Mouse (Mus musculus) hindbrain, embryonic 16.5 days (tissue): ENCODE data around the gene Pmm2. TPM values are rescaled to one million over a fixed set of nuclear protein-coding genes. Genes with fewer than 3 reads are reported as not detected.

Experiments used
- ATAC-seq: fragments of 200-750 bp; cut with Nextera tagmentation; 2 replicates; pipeline ENCODE4 v1.8.0; 2017; ENCODE audit warnings: moderate TSS enrichment, moderate library complexity
- H3K27ac ChIP-seq: fragments of 300-500 bp; sonication (generic); 2 replicates; pipeline ENCODE4 v1.5.1; 2014; ENCODE audit warnings: low read depth, mild to moderate bottlenecking, control low read depth, low read length, moderate library complexity
- H3K27me3 ChIP-seq: fragments of 300-500 bp; sonication (generic); replicated peaks from 2 replicates; pipeline ENCODE4 v1.6.1; 2014; ENCODE audit warnings: low read length; ENCODE audit not compliant: control insufficient read depth, insufficient read depth
- H3K36me3 ChIP-seq: fragments of 300-500 bp; sonication (generic); 2 replicates; pipeline ENCODE4 v1.6.1; 2014; ENCODE audit warnings: mild to moderate bottlenecking, low read length, moderate library complexity, mixed read lengths; ENCODE audit not compliant: control insufficient read depth, insufficient read depth
- H3K4me1 ChIP-seq: fragments of 300-500 bp; sonication (generic); 2 replicates; pipeline ENCODE4 v1.6.1; 2014; ENCODE audit warnings: low read depth, low read length; ENCODE audit not compliant: control insufficient read depth, insufficient read depth
- H3K4me2 ChIP-seq: fragments of 300-500 bp; sonication (generic); 2 replicates; pipeline ENCODE4 v1.6.1; 2014; ENCODE audit warnings: mild to moderate bottlenecking, low read length, control low read depth, moderate library complexity
- H3K4me3 ChIP-seq: fragments of 300-500 bp; sonication (generic); 2 replicates; pipeline ENCODE4 v1.5.1; 2014; ENCODE audit warnings: mild to moderate bottlenecking, low read length, control low read depth, moderate library complexity
- H3K9ac ChIP-seq: fragments of 300-500 bp; sonication (generic); 2 replicates; pipeline ENCODE4 v1.6.1; 2014; ENCODE audit warnings: low read depth, mild to moderate bottlenecking, control low read depth, low read length, moderate library complexity
- H3K9me3 ChIP-seq: fragments of 300-500 bp; sonication (generic); 2 replicates; pipeline ENCODE4 v1.6.1; 2014; ENCODE audit warnings: mild to moderate bottlenecking, low read length, moderate library complexity; ENCODE audit not compliant: control insufficient read depth
- WGBS: fragments of 180-500 bp; shearing (Covaris S2); extraction: QIAGEN DNeasy Blood & Tissue Kit; methylation state at CpG from one replicate; pipeline ENCODE4 v1.1.7; 2014; 5-methylcytosine and 5-hydroxymethylcytosine counted together
- polyA plus RNA-seq: library from polyadenylated mRNA; unstranded; fragments of >200 nt; fragmentation: Nextera tagmentation; extraction: Ambion mirVana; gene quantifications from 2 replicates; pipeline ENCODE4 v1.2.1, GENCODE M21; 2015

The Pmm2 gene
- polyA plus RNA-seq, 1 experiment from 2014 or later: 33.1 TPM

GRCm38 (mm10) chr16:8686121-8686870 lies 48.8 kb downstream of the Pmm2 start:
- no peak overlapping the region for H3K4me2 ChIP-seq
- peaks cover 18% of the 10 kb centered on the region for H3K36me3 ChIP-seq
- WGBS: 61% methylated on average over 7 of the region's 7 CpGs
- peaks cover 6% of the 10 kb centered on the region; the same call in 1 of the 2 replicates for H3K4me1 ChIP-seq
- 0 out of 2 replicates have a peak, but pooled peaks have one; percentile 9 for ATAC-seq
- H3K9ac ChIP-seq: no peak overlapping the region
- no peak overlapping the region for H3K27ac ChIP-seq
- H3K9me3 ChIP-seq: no peaks in the 10 kb centered on the region
- H3K4me3 ChIP-seq: no peak overlapping the region
- H3K27me3 ChIP-seq: no peaks in the 10 kb centered on the region

GRCm38 (mm10) chr16:8686871-8687535 lies 49.5 kb downstream of the Pmm2 start:
- H3K9ac ChIP-seq: no peak overlapping the region
- ATAC-seq: peak; percentile 24; the same call in 1 of the 2 replicates
- no peak overlapping the region for H3K4me2 ChIP-seq
- H3K27ac ChIP-seq: no peak overlapping the region
- 88% methylated on average over 11 of the region's 11 CpGs for whole genome bisulfite sequencing
- H3K9me3 ChIP-seq: no peaks in the 10 kb centered on the region
- H3K4me3 ChIP-seq: no peak overlapping the region
- H3K4me1 ChIP-seq: peaks cover 6% of the 10 kb centered on the region; the same call in 1 of the 2 replicates
- H3K27me3 ChIP-seq: no peaks in the 10 kb centered on the region
- peaks cover 24% of the 10 kb centered on the region for H3K36me3 ChIP-seq

DNA sequence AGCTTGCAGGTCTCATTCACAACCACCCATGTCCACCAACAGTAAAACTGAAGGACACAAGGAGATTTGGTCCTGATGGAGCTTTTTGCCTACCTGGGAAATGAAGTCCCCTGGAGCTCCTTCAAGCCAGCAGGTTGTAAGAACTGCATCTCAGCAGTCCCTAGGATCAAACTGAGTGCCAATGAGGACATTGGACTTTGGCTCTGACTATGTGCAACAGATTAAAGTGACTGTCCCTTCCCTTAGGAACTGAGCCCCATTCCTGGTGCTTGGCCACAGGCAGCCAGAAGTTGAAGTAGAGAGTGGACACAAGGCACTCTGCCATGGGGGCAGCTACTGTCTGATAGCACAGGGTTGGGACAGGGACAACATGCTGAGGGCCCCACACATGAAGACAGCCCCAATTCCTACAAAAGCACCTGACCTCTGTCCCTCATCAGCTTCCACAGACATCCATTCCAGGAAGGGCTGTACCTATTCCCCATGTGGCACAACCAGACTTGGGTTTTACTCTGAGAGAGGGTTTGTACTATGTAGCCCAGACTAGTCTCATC lies 50.2 kb downstream of the Pmm2 start:
- Histone ChIP-seq H3K27me3 (no peaks in the 10 kb centered on the region), H3K36me3 (peaks cover 28% of the 10 kb centered on the region)

GRCm38 (mm10) chr16:8689979-8690656 lies 52.6 kb downstream of the Pmm2 start:
- H3K4me2 ChIP-seq: no peak overlapping the region
- no peak overlapping the region for H3K4me3 ChIP-seq
- peaks cover 42% of the 10 kb centered on the region for H3K36me3 ChIP-seq
- 63% methylated on average over 11 of the region's 11 CpGs for WGBS
- H3K4me1 ChIP-seq: peaks cover 6% of the 10 kb centered on the region; the same call in 1 of the 2 replicates
- no peak overlapping the region for H3K9ac ChIP-seq
- peak; percentile 84 for ATAC-seq
- H3K9me3 ChIP-seq: no peaks in the 10 kb centered on the region
- no peaks in the 10 kb centered on the region for H3K27me3 ChIP-seq
- H3K27ac ChIP-seq: peak overlapping the region; percentile 63; the same call in 1 of the 2 replicates

More for the DNA sequence above, 50.2 kb downstream of the Pmm2 start:
- no peak overlapping the region for H3K27ac ChIP-seq
- H3K4me3 ChIP-seq: no peak overlapping the region
- no peak for ATAC-seq
- H3K9me3 ChIP-seq: no peaks in the 10 kb centered on the region
- H3K4me1 ChIP-seq: peaks cover 6% of the 10 kb centered on the region; the same call in 1 of the 2 replicates
- no peak overlapping the region for H3K9ac ChIP-seq
- H3K4me2 ChIP-seq: no peak overlapping the region

DNA sequence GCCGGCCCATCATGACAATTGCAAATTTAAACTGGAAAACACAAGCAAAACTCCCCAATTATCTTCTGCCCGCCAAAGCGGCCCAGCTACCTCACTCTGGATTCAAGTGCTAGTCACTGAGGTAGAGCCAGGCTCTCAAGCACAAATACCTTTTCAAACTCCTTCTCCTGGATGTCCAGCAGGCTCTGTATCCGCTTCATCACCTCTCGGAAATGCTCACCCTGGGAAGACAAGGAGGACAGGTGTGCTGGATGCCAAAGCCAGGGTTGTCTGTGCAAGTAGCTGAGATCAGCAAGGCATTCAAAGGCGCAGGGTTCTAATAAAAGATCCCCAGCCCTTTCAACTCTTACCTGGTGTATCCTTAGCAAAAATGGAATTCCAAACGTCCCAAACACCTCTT lies 53.7 kb downstream of the Pmm2 start:
- Histone ChIP-seq H3K36me3 (peaks cover 45% of the 10 kb centered on the region), H3K27ac (no peak overlapping the region), H3K4me3 (no peak overlapping the region), H3K9ac (no peak overlapping the region), H3K27me3 (no peaks in the 10 kb centered on the region), H3K9me3 (no peaks in the 10 kb centered on the region), H3K4me1 (peaks cover 6% of the 10 kb centered on the region; the same call in 1 of the 2 replicates), H3K4me2 (no peak overlapping the region)
- WGBS: 95% methylated on average over 7 of the region's 7 CpGs
- no peak for ATAC-seq

DNA sequence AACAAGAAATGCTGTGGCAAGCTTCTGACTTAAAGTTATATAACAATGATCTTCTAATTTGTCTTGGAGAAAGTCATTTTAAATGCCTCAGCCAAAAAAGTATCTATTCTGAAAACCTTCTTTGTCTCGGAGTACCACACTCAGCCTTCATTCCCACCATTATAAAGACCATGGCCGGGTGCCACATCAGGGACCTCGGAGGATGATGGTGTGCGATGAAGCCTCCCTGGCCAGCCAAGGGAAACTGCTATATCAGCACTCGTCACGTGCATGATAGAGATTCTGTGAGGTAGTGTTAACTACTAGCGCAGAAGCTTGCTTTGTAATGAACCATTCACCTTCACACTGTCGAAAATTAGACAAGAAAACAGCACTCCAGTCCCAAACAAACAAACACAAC lies 62.1 kb downstream of the Pmm2 start:
- H3K4me3 ChIP-seq: no peak overlapping the region
- H3K4me1 ChIP-seq: no peaks in the 10 kb centered on the region
- no peak overlapping the region for H3K27ac ChIP-seq
- peaks cover 62% of the 10 kb centered on the region for H3K36me3 ChIP-seq
- no peaks in the 10 kb centered on the region for H3K27me3 ChIP-seq
- H3K9ac ChIP-seq: no peak overlapping the region
- H3K4me2 ChIP-seq: no peak overlapping the region
- ATAC-seq: no peak
- H3K9me3 ChIP-seq: no peaks in the 10 kb centered on the region
- 85% methylated on average over 8 of the region's 8 CpGs for WGBS

GRCm38 (mm10) chr16:8700586-8700985 lies 63.1 kb downstream of the Pmm2 start:
- WGBS: 77% methylated on average over 3 of the region's 3 CpGs
- no peak overlapping the region for H3K27ac ChIP-seq
- H3K27me3 ChIP-seq: no peaks in the 10 kb centered on the region
- H3K36me3 ChIP-seq: peaks cover 59% of the 10 kb centered on the region
- H3K9ac ChIP-seq: no peak overlapping the region
- ATAC-seq: no peak
- H3K4me1 ChIP-seq: no peaks in the 10 kb centered on the region
- H3K4me3 ChIP-seq: no peak overlapping the region
- no peaks in the 10 kb centered on the region for H3K9me3 ChIP-seq
- no peak overlapping the region for H3K4me2 ChIP-seq

GRCm38 (mm10) chr16:8711998-8712397 lies 74.5 kb downstream of the Pmm2 start:
- ATAC-seq: no peak
- WGBS: 61% methylated on average over 9 of the region's 9 CpGs

More at GRCm38 (mm10) chr16:8711998-8712397, 74.5 kb downstream of the Pmm2 start:
- H3K4me1 ChIP-seq: no peaks in the 10 kb centered on the region
- no peaks in the 10 kb centered on the region for H3K27me3 ChIP-seq
- H3K27ac ChIP-seq: no peak overlapping the region
- H3K36me3 ChIP-seq: peaks cover 32% of the 10 kb centered on the region
- no peaks in the 10 kb centered on the region for H3K9me3 ChIP-seq
- no peak overlapping the region for H3K4me2 ChIP-seq
- H3K4me3 ChIP-seq: no peak overlapping the region
- H3K9ac ChIP-seq: no peak overlapping the region
